Comparison of ENCODE assay signal across 8 mouse cellular contexts in the genomic region with DNA sequence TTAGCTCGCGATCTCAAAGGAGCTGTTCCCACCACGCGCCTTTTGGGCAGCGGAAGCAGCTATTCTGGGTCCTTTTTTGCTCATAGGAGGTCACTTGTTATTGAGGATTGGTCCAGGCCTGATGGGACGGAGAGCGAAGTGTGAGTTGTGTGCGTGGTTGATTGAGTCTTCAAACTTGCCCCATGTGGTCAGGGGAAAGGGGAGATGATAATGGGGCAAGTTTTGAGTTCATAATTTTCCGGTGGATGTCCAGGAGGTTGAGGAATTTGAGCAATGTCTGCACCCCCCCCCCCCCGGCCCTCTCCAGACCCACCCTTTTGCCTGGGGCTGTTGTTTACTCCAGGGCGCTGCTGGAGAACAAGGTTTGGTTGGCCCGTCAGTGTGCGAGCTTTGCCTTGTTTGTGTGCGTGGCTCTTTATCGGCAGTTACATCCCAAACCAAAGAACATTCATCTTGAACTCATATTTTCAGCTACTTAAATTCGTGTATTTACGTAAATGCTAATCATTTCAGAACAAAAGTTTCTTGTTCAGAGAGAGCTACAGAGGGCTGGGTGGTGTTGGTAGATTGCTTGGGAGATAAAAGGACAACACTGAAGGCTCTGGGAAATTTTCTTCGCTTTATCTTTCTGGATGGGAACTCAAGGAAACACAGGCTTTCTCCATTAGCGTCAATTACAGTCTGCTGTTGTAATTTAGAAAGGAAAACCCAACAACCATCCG. TPM values are rescaled to one million over a fixed set of nuclear protein-coding genes. Genes with fewer than 3 reads are reported as not detected.
DNase-seq lines count a peak whose midpoint lies in the region; ATAC-seq lines count a peak whose summit lies in the region.

No protein-coding gene starts in this region.

- H3K27me3 ChIP-seq in embryonic facial prominence, embryonic 10.5 days (replicated peaks; ENCODE audit: low read depth, poor library complexity, severe bottlenecking): no peaks in the 10 kb centered on the region
- H3K27me3 ChIP-seq in midbrain, embryonic 13.5 days: no peaks in the 10 kb centered on the region

- peaks cover 45% of the 10 kb centered on the region for H3K36me3 ChIP-seq in embryonic facial prominence, embryonic 10.5 days (replicated peaks)
- peaks cover 37% of the 10 kb centered on the region for H3K36me3 ChIP-seq in midbrain, embryonic 13.5 days

- ATAC-seq in midbrain, embryonic 13.5 days: no peak
- no peak for ATAC-seq in erythroid progenitor cell, adult 5-6 weeks (replicated peaks; ENCODE audit: low FRiP score, poor library complexity, severe bottlenecking)

- DNase-seq in adrenal gland, postnatal 14 days: peak; percentile 32
- DNase-seq in adrenal gland, postnatal 25 days: no peak
- peak; percentile 71 for DNase-seq in 3T3-L1 (ENCODE audit: low read depth, low spot score)
- no peak for DNase-seq in embryonic facial prominence, embryonic 10.5 days (ENCODE audit: low spot score)
- peak; percentile 33 for DNase-seq in kidney, postnatal 10 days
- no peak for DNase-seq in urinary bladder, postnatal 36 days (ENCODE audit: low spot score in 2 of 2)

- no peaks in the 10 kb centered on the region for H3K9me3 ChIP-seq in embryonic facial prominence, embryonic 10.5 days
- H3K9me3 ChIP-seq in midbrain, embryonic 13.5 days: no peaks in the 10 kb centered on the region

- 7% methylated on average over 20 of the region's 20 CpGs for WGBS in embryonic facial prominence, embryonic 10.5 days
- WGBS in midbrain, embryonic 13.5 days: 9% methylated on average over 20 of the region's 20 CpGs

- peak overlapping the region; percentile 91 for H3K27ac ChIP-seq in embryonic facial prominence, embryonic 10.5 days (replicated peaks)
- peak overlapping the region; percentile 94 for H3K27ac ChIP-seq in midbrain, embryonic 13.5 days

- peak overlapping the region; percentile 91 for H3K9ac ChIP-seq in midbrain, embryonic 13.5 days (replicated peaks)

- H3K4me1 ChIP-seq in embryonic facial prominence, embryonic 10.5 days: peaks cover 44% of the 10 kb centered on the region
- peaks cover 45% of the 10 kb centered on the region for H3K4me1 ChIP-seq in midbrain, embryonic 13.5 days (replicated peaks)

- peak overlapping the region; percentile 89 for H3K4me3 ChIP-seq in embryonic facial prominence, embryonic 10.5 days
- H3K4me3 ChIP-seq in midbrain, embryonic 13.5 days (replicated peaks): peak overlapping the region; percentile 92

- H3K4me2 ChIP-seq in midbrain, embryonic 13.5 days (replicated peaks): peak overlapping the region; percentile 84

RNA-seq across cellular contexts. Expression of a gene that starts 0.6 kb away (rescaled TPM):
- 20.1 and 29.6 TPM in 2 replicates for total RNA-seq in adrenal gland, postnatal 14 days (2021)
- 18.0 and 21.7 TPM in 2 replicates for total RNA-seq in adrenal gland, postnatal 25 days (2021)
- 22.1 and 22.4 TPM in 2 replicates for polyA plus RNA-seq in embryonic facial prominence, embryonic 10.5 days (2016; fragmentation: Nextera tagmentation; extraction: Ambion mirVana)
- polyA plus RNA-seq in midbrain, embryonic 13.5 days (2015; fragmentation: Nextera tagmentation; extraction: Ambion mirVana): 23.5 and 25.9 TPM in 2 replicates
- total RNA-seq in erythroid progenitor cell, adult 5-6 weeks (2015; ENCODE audit: low replicate concordance): 4.6 and 6.1 TPM in 2 replicates
- 1.2 TPM in 1 of 2 replicates, not detected in the other for total RNA-seq in erythroid progenitor cell, adult 5-6 weeks (2017; ENCODE audit: low replicate concordance)

RNA-seq across cellular contexts. Expression of a gene that starts 0.9 kb away (rescaled TPM):
- total RNA-seq in adrenal gland, postnatal 14 days (2021): 253 and 279 TPM in 2 replicates
- total RNA-seq in adrenal gland, postnatal 25 days (2021): 305 and 314 TPM in 2 replicates
- 483 and 491 TPM in 2 replicates for polyA plus RNA-seq in embryonic facial prominence, embryonic 10.5 days (2016; fragmentation: Nextera tagmentation; extraction: Ambion mirVana)
- polyA plus RNA-seq in midbrain, embryonic 13.5 days (2015; fragmentation: Nextera tagmentation; extraction: Ambion mirVana): 297 and 311 TPM in 2 replicates
- total RNA-seq in erythroid progenitor cell, adult 5-6 weeks (2015; ENCODE audit: low replicate concordance): 58.0 and 75.0 TPM in 2 replicates
- 168 and 208 TPM in 2 replicates for total RNA-seq in erythroid progenitor cell, adult 5-6 weeks (2017; ENCODE audit: low replicate concordance)

RNA-seq across cellular contexts. Expression of a gene that starts 28.0 kb away (rescaled TPM):
- total RNA-seq in adrenal gland, postnatal 14 days (2021): 1.2 and 2.2 TPM in 2 replicates
- total RNA-seq in adrenal gland, postnatal 25 days (2021): 0.43 and 1.4 TPM in 2 replicates
- 1.8 and 2.0 TPM in 2 replicates for polyA plus RNA-seq in embryonic facial prominence, embryonic 10.5 days (2016; fragmentation: Nextera tagmentation; extraction: Ambion mirVana)
- 0.39 and 0.61 TPM in 2 replicates for polyA plus RNA-seq in midbrain, embryonic 13.5 days (2015; fragmentation: Nextera tagmentation; extraction: Ambion mirVana)
- total RNA-seq in erythroid progenitor cell, adult 5-6 weeks (2015; ENCODE audit: low replicate concordance): not detected in 2 replicates
- 1.2 TPM in 1 of 2 replicates, not detected in the other for total RNA-seq in erythroid progenitor cell, adult 5-6 weeks (2017; ENCODE audit: low replicate concordance)

RNA-seq across cellular contexts. Expression of a gene that starts 28.9 kb away (rescaled TPM):
- 9.2 and 11.2 TPM in 2 replicates for total RNA-seq in adrenal gland, postnatal 14 days (2021)
- 8.4 and 13.2 TPM in 2 replicates for total RNA-seq in adrenal gland, postnatal 25 days (2021)
- 51.1 and 52.6 TPM in 2 replicates for polyA plus RNA-seq in embryonic facial prominence, embryonic 10.5 days (2016; fragmentation: Nextera tagmentation; extraction: Ambion mirVana)
- polyA plus RNA-seq in midbrain, embryonic 13.5 days (2015; fragmentation: Nextera tagmentation; extraction: Ambion mirVana): 51.3 and 52.2 TPM in 2 replicates
- total RNA-seq in erythroid progenitor cell, adult 5-6 weeks (2015; ENCODE audit: low replicate concordance): 36.0 and 39.0 TPM in 2 replicates
- total RNA-seq in erythroid progenitor cell, adult 5-6 weeks (2017; ENCODE audit: low replicate concordance): 8.5 and 14.6 TPM in 2 replicates

RNA-seq across cellular contexts. Expression of a gene that starts 29.1 kb away (rescaled TPM):
- total RNA-seq in adrenal gland, postnatal 14 days (2021): 19.0 and 21.2 TPM in 2 replicates
- 18.4 and 25.3 TPM in 2 replicates for total RNA-seq in adrenal gland, postnatal 25 days (2021)
- 12.8 and 13.9 TPM in 2 replicates for polyA plus RNA-seq in embryonic facial prominence, embryonic 10.5 days (2016; fragmentation: Nextera tagmentation; extraction: Ambion mirVana)
- polyA plus RNA-seq in midbrain, embryonic 13.5 days (2015; fragmentation: Nextera tagmentation; extraction: Ambion mirVana): 17.1 and 18.8 TPM in 2 replicates
- total RNA-seq in erythroid progenitor cell, adult 5-6 weeks (2015; ENCODE audit: low replicate concordance): 23.8 and 27.7 TPM in 2 replicates
- total RNA-seq in erythroid progenitor cell, adult 5-6 weeks (2017; ENCODE audit: low replicate concordance): 7.1 and 13.7 TPM in 2 replicates

Comparison
In these comparisons a context has a peak if more than half of its experiments do, and no peak if none do; other contexts are left out.
1. DNase-seq: peak in adrenal gland, postnatal 14 days (single experiment), 3T3-L1 (single experiment) and kidney, postnatal 10 days (single experiment); none in adrenal gland, postnatal 25 days (single experiment), embryonic facial prominence, embryonic 10.5 days (single experiment) and urinary bladder, postnatal 36 days (0 of 2).